Mouse (Mus musculus): Measurements from ENCODE around the gene Fam207a. TPM values are rescaled to one million over a fixed set of nuclear protein-coding genes. Genes with fewer than 3 reads are reported as not detected.

Fam207a gene
- polyA plus RNA-seq (2014; fragmentation: Nextera tagmentation; extraction: Ambion mirVana) = 23.0 TPM in 2 replicates

GRCm38 (mm10) chr10:77515385-77516348, at the start of gene Fam207a:
Fam207a (minus strand) TSS chr10:77515785.
- H3K9ac ChIP-seq (ENCODE audit: low read length) = peak within 1 kb of the TSS; percentile 94
- peaks cover 11 to 20% of the 10 kb centered on the region in 2 experiments for H3K4me1 ChIP-seq (ENCODE audit: control insufficient read depth in 2 of 2, insufficient read depth in 2 of 2, low read length in 2 of 2)
- H3K9me3 ChIP-seq (ENCODE audit: control insufficient read depth, low read length) = no peaks in the 10 kb centered on the region
- peak within 1 kb of the TSS; percentile 69 to 82 for H3K27ac ChIP-seq (replicated peaks in 1 of 2; ENCODE audit: control insufficient read depth in 1 of 2, insufficient read depth in 1 of 2, low read depth in 2 of 2, low read length in 2 of 2)
- peak within 1 kb of the TSS; percentile 91 for H3K4me2 ChIP-seq (ENCODE audit: low read length)
- peaks cover 35% of the 10 kb centered on the region for H3K36me3 ChIP-seq (ENCODE audit: control insufficient read depth, insufficient read depth, low read length)
- H3K4me3 ChIP-seq (ENCODE audit: control insufficient read depth in 1 of 2, insufficient read depth in 1 of 2, low read depth in 1 of 2, low read length in 2 of 2) = peak within 1 kb of the TSS; percentile 74 to 94
- H3K27me3 ChIP-seq (ENCODE audit: control insufficient read depth, insufficient read depth, low read length) = no peaks in the 10 kb centered on the region
- peak; percentile 81 for ATAC-seq (ENCODE audit: insufficient number of reproducible peaks, insufficient read depth, low FRiP score, low read depth)
- under 1% methylated on average over 75 of the region's 75 CpGs for WGBS

GRCm38 (mm10) chr10:77565005-77565404, 49.4 kb upstream of the Fam207a start:
- no peak overlapping the region for H3K27ac ChIP-seq (replicated peaks in 1 of 2; ENCODE audit: control insufficient read depth in 1 of 2, insufficient read depth in 1 of 2, low read depth in 2 of 2, low read length in 2 of 2)
- WGBS = 65% methylated on average over 8 of the region's 8 CpGs
- no peaks in the 10 kb centered on the region for H3K9me3 ChIP-seq (ENCODE audit: control insufficient read depth, low read length)
- H3K4me3 ChIP-seq (ENCODE audit: control insufficient read depth in 1 of 2, insufficient read depth in 1 of 2, low read depth in 1 of 2, low read length in 2 of 2) = no peak overlapping the region
- H3K4me2 ChIP-seq (ENCODE audit: low read length) = no peak overlapping the region
- no peaks in the 10 kb centered on the region; a peak in 1 of 4 replicates for H3K4me1 ChIP-seq (ENCODE audit: control insufficient read depth in 2 of 2, insufficient read depth in 2 of 2, low read length in 2 of 2)
- H3K36me3 ChIP-seq (ENCODE audit: control insufficient read depth, insufficient read depth, low read length) = no peaks in the 10 kb centered on the region
- no peaks in the 10 kb centered on the region for H3K27me3 ChIP-seq (ENCODE audit: control insufficient read depth, insufficient read depth, low read length)
- no peak for ATAC-seq (ENCODE audit: insufficient number of reproducible peaks, insufficient read depth, low FRiP score, low read depth)
- H3K9ac ChIP-seq (ENCODE audit: low read length) = no peak overlapping the region

- WGBS = 59% methylated on average over 2 of the region's 2 CpGs
- Histone ChIP-seq H3K27ac (replicated peaks in 1 of 2; ENCODE audit: control insufficient read depth in 1 of 2, insufficient read depth in 1 of 2, low read depth in 2 of 2, low read length in 2 of 2) (no peak overlapping the region), H3K4me1 (ENCODE audit: control insufficient read depth in 2 of 2, insufficient read depth in 2 of 2, low read length in 2 of 2) (no peaks in the 10 kb centered on the region), H3K9me3 (ENCODE audit: control insufficient read depth, low read length) (no peaks in the 10 kb centered on the region), H3K36me3 (ENCODE audit: control insufficient read depth, insufficient read depth, low read length) (no peaks in the 10 kb centered on the region), H3K27me3 (ENCODE audit: control insufficient read depth, insufficient read depth, low read length) (no peaks in the 10 kb centered on the region), H3K9ac (ENCODE audit: low read length) (no peak overlapping the region), H3K4me2 (ENCODE audit: low read length) (no peak overlapping the region), H3K4me3 (ENCODE audit: control insufficient read depth in 1 of 2, insufficient read depth in 1 of 2, low read depth in 1 of 2, low read length in 2 of 2) (no peak overlapping the region)
- ATAC-seq (ENCODE audit: insufficient number of reproducible peaks, insufficient read depth, low FRiP score, low read depth) = no peak
These were observed 45.9 kb upstream of the Fam207a start for GRCm38 (mm10) chr10:77561508-77561907.

- no peak for ATAC-seq (ENCODE audit: insufficient number of reproducible peaks, insufficient read depth, low FRiP score, low read depth)
These were observed 45.2 kb upstream of the Fam207a start for GRCm38 (mm10) chr10:77560830-77561229.

GRCm38 (mm10) chr10:77560090-77560489, 44.5 kb upstream of the Fam207a start:
- ATAC-seq (ENCODE audit: insufficient number of reproducible peaks, insufficient read depth, low FRiP score, low read depth) = no peak
- no peak overlapping the region for H3K4me3 ChIP-seq (ENCODE audit: control insufficient read depth in 1 of 2, insufficient read depth in 1 of 2, low read depth in 1 of 2, low read length in 2 of 2)
- no peak overlapping the region for H3K27ac ChIP-seq (replicated peaks in 1 of 2; ENCODE audit: control insufficient read depth in 1 of 2, insufficient read depth in 1 of 2, low read depth in 2 of 2, low read length in 2 of 2)
- no peak overlapping the region for H3K9ac ChIP-seq (ENCODE audit: low read length)
- H3K4me1 ChIP-seq (ENCODE audit: control insufficient read depth in 2 of 2, insufficient read depth in 2 of 2, low read length in 2 of 2) = no peaks in the 10 kb centered on the region
- no peak overlapping the region for H3K4me2 ChIP-seq (ENCODE audit: low read length)
- WGBS = 78% methylated on average over 11 of the region's 11 CpGs
- no peaks in the 10 kb centered on the region for H3K9me3 ChIP-seq (ENCODE audit: control insufficient read depth, low read length)
- no peaks in the 10 kb centered on the region for H3K36me3 ChIP-seq (ENCODE audit: control insufficient read depth, insufficient read depth, low read length)
- no peaks in the 10 kb centered on the region for H3K27me3 ChIP-seq (ENCODE audit: control insufficient read depth, insufficient read depth, low read length)

More at GRCm38 (mm10) chr10:77560830-77561229, 45.2 kb upstream of the Fam207a start:
- WGBS = 64% methylated on average over 9 of the region's 9 CpGs
- H3K4me2 ChIP-seq (ENCODE audit: low read length) = no peak overlapping the region
- no peaks in the 10 kb centered on the region for H3K4me1 ChIP-seq (ENCODE audit: control insufficient read depth in 2 of 2, insufficient read depth in 2 of 2, low read length in 2 of 2)
- H3K27ac ChIP-seq (replicated peaks in 1 of 2; ENCODE audit: control insufficient read depth in 1 of 2, insufficient read depth in 1 of 2, low read depth in 2 of 2, low read length in 2 of 2) = no peak overlapping the region
- H3K9me3 ChIP-seq (ENCODE audit: control insufficient read depth, low read length) = no peaks in the 10 kb centered on the region
- no peaks in the 10 kb centered on the region for H3K27me3 ChIP-seq (ENCODE audit: control insufficient read depth, insufficient read depth, low read length)
- no peak overlapping the region for H3K4me3 ChIP-seq (ENCODE audit: control insufficient read depth in 1 of 2, insufficient read depth in 1 of 2, low read depth in 1 of 2, low read length in 2 of 2)
- H3K9ac ChIP-seq (ENCODE audit: low read length) = no peak overlapping the region
- H3K36me3 ChIP-seq (ENCODE audit: control insufficient read depth, insufficient read depth, low read length) = no peaks in the 10 kb centered on the region

GRCm38 (mm10) chr10:77557641-77558040, 42.1 kb upstream of the Fam207a start:
- H3K9me3 ChIP-seq (ENCODE audit: control insufficient read depth, low read length) = no peaks in the 10 kb centered on the region
- H3K27ac ChIP-seq (replicated peaks in 1 of 2; ENCODE audit: control insufficient read depth in 1 of 2, insufficient read depth in 1 of 2, low read depth in 2 of 2, low read length in 2 of 2) = no peak overlapping the region
- no peaks in the 10 kb centered on the region for H3K27me3 ChIP-seq (ENCODE audit: control insufficient read depth, insufficient read depth, low read length)
- no peak overlapping the region for H3K9ac ChIP-seq (ENCODE audit: low read length)
- no peaks in the 10 kb centered on the region for H3K36me3 ChIP-seq (ENCODE audit: control insufficient read depth, insufficient read depth, low read length)
- no peak overlapping the region for H3K4me2 ChIP-seq (ENCODE audit: low read length)
- ATAC-seq (ENCODE audit: insufficient number of reproducible peaks, insufficient read depth, low FRiP score, low read depth) = no peak
- H3K4me3 ChIP-seq (ENCODE audit: control insufficient read depth in 1 of 2, insufficient read depth in 1 of 2, low read depth in 1 of 2, low read length in 2 of 2) = no peak overlapping the region
- H3K4me1 ChIP-seq (ENCODE audit: control insufficient read depth in 2 of 2, insufficient read depth in 2 of 2, low read length in 2 of 2) = no peaks in the 10 kb centered on the region
- WGBS = 84% methylated on average over 4 of the region's 4 CpGs

GRCm38 (mm10) chr10:77556631-77557030, 41.0 kb upstream of the Fam207a start:
- 82% methylated on average over 7 of the region's 7 CpGs for WGBS
- ATAC-seq (ENCODE audit: insufficient number of reproducible peaks, insufficient read depth, low FRiP score, low read depth) = no peak
- no peaks in the 10 kb centered on the region for H3K36me3 ChIP-seq (ENCODE audit: control insufficient read depth, insufficient read depth, low read length)

More at GRCm38 (mm10) chr10:77556631-77557030, 41.0 kb upstream of the Fam207a start:
- Histone ChIP-seq H3K9me3 (ENCODE audit: control insufficient read depth, low read length) (no peaks in the 10 kb centered on the region), H3K9ac (ENCODE audit: low read length) (no peak overlapping the region), H3K4me2 (ENCODE audit: low read length) (no peak overlapping the region), H3K4me1 (ENCODE audit: control insufficient read depth in 2 of 2, insufficient read depth in 2 of 2, low read length in 2 of 2) (no peaks in the 10 kb centered on the region), H3K27ac (replicated peaks in 1 of 2; ENCODE audit: control insufficient read depth in 1 of 2, insufficient read depth in 1 of 2, low read depth in 2 of 2, low read length in 2 of 2) (no peak overlapping the region), H3K27me3 (ENCODE audit: control insufficient read depth, insufficient read depth, low read length) (no peaks in the 10 kb centered on the region), H3K4me3 (ENCODE audit: control insufficient read depth in 1 of 2, insufficient read depth in 1 of 2, low read depth in 1 of 2, low read length in 2 of 2) (no peak overlapping the region)
